Mouse (Mus musculus) embryonic facial prominence, embryonic 14.5 days (tissue): ENCODE measurements around the gene Zfhx2. TPM values are rescaled to one million over a fixed set of nuclear protein-coding genes. Genes with fewer than 3 reads are reported as not detected.

Experiments
- ATAC-seq: fragments of 200-750 bp; cut with Nextera tagmentation; 2 replicates; pipeline ENCODE4 v1.8.0; 2017; ENCODE audit warnings: low read depth, moderate number of reproducible peaks, moderate TSS enrichment
- DNase-seq: peaks from one replicate; pipeline ENCODE4 v3.0.0-alpha.2; 2015; ENCODE audit warnings: low spot score
- H3K27ac ChIP-seq: fragments of 300-500 bp; sonication (generic); replicated peaks from 2 replicates; pipeline ENCODE4 v1.5.1; 2014; ENCODE audit warnings: low read depth, mild to moderate bottlenecking, low read length, moderate library complexity
- H3K27me3 ChIP-seq: fragments of 300-500 bp; sonication (generic); replicated peaks from 2 replicates; pipeline ENCODE4 v1.6.1; 2014; ENCODE audit warnings: low read length; ENCODE audit not compliant: control insufficient read depth, insufficient read depth
- H3K36me3 ChIP-seq: fragments of 300-500 bp; sonication (generic); 2 replicates; pipeline ENCODE4 v1.6.1; 2014; ENCODE audit warnings: low read length, mixed read lengths; ENCODE audit not compliant: control insufficient read depth, insufficient read depth
- H3K4me1 ChIP-seq: fragments of 300-500 bp; sonication (generic); 2 replicates; pipeline ENCODE4 v1.6.1; 2014; ENCODE audit warnings: antibody characterized with exemption, low read length; ENCODE audit not compliant: control insufficient read depth, insufficient read depth
- H3K4me2 ChIP-seq: fragments of 300-500 bp; sonication (generic); 2 replicates; pipeline ENCODE4 v1.6.1; 2014; ENCODE audit warnings: low read depth, mild to moderate bottlenecking, low read length, moderate library complexity, mixed read lengths
- H3K4me3 ChIP-seq: fragments of 300-500 bp; sonication (generic); 2 replicates; pipeline ENCODE4 v1.5.1; 2014; ENCODE audit warnings: low read depth, mild to moderate bottlenecking, low read length
- H3K9ac ChIP-seq: fragments of 300-500 bp; sonication (generic); 2 replicates; pipeline ENCODE4 v1.6.1; 2014; ENCODE audit warnings: low read depth, mild to moderate bottlenecking, low read length, moderate library complexity, mixed read lengths
- H3K9me3 ChIP-seq: fragments of 300-500 bp; sonication (generic); 2 replicates; pipeline ENCODE4 v1.6.1; 2016; ENCODE audit warnings: low read length; ENCODE audit not compliant: control insufficient read depth
- WGBS: fragments of 180-500 bp; shearing (Covaris S2); extraction: QIAGEN DNeasy Blood & Tissue Kit; methylation state at CpG from one replicate; pipeline ENCODE4 v1.1.7; 2014; 5-methylcytosine and 5-hydroxymethylcytosine counted together
- polyA plus RNA-seq: library from polyadenylated mRNA; unstranded; fragments of >200 nt; fragmentation: Nextera tagmentation; extraction: Ambion mirVana; gene quantifications from 2 replicates; pipeline ENCODE4 v1.2.1, GENCODE M21; 2014

Gene Zfhx2
- polyA plus RNA-seq, 1 experiment from 2014 or later: 3.4 TPM

GRCm38 (mm10) chr14:55101592-55101991 lies 9.5 kb upstream of the Zfhx2 start:
- Histone ChIP-seq H3K27ac (no peak overlapping the region), H3K4me1 (peaks cover 15% of the 10 kb centered on the region), H3K4me3 (no peak overlapping the region), H3K9me3 (no peaks in the 10 kb centered on the region), H3K4me2 (no peak overlapping the region), H3K36me3 (peaks cover 17% of the 10 kb centered on the region; the same call in 1 of the 2 replicates), H3K9ac (no peak overlapping the region), H3K27me3 (no peaks in the 10 kb centered on the region)
- WGBS: 45% methylated on average over 4 of the region's 4 CpGs
- DNase-seq: peak; percentile 53
- ATAC-seq: no peak

GRCm38 (mm10) chr14:55098067-55098466 lies 5.9 kb upstream of the Zfhx2 start:
- ATAC-seq (no peak), DNase-seq (peak; percentile 57)
- Histone ChIP-seq H3K27me3 (no peaks in the 10 kb centered on the region), H3K4me3 (no peak overlapping the region), H3K4me2 (no peak overlapping the region), H3K4me1 (peaks cover 13% of the 10 kb centered on the region), H3K27ac (no peak overlapping the region), H3K36me3 (peaks cover 17% of the 10 kb centered on the region; the same call in 1 of the 2 replicates), H3K9ac (no peak overlapping the region), H3K9me3 (no peaks in the 10 kb centered on the region)
- WGBS: 62% methylated on average over 4 of the region's 4 CpGs

- no peak overlapping the region for H3K4me3 ChIP-seq
- H3K4me2 ChIP-seq: no peak overlapping the region
- H3K9me3 ChIP-seq: no peaks in the 10 kb centered on the region
- WGBS: 65% methylated on average over 10 of the region's 10 CpGs
- H3K27ac ChIP-seq: no peak overlapping the region
- no peak overlapping the region for H3K9ac ChIP-seq
- H3K36me3 ChIP-seq: peaks cover 17% of the 10 kb centered on the region; the same call in 1 of the 2 replicates
- H3K4me1 ChIP-seq: peaks cover 13% of the 10 kb centered on the region
- DNase-seq (no peak), ATAC-seq (no peak)
- no peaks in the 10 kb centered on the region for H3K27me3 ChIP-seq
Observed at GRCm38 (mm10) chr14:55097646-55098045, 5.5 kb upstream of the Zfhx2 start.

- WGBS: 52% methylated on average over 9 of the region's 9 CpGs
- Histone ChIP-seq H3K9ac (peak overlapping the region; percentile 40), H3K4me3 (no peak overlapping the region), H3K9me3 (no peaks in the 10 kb centered on the region), H3K27me3 (no peaks in the 10 kb centered on the region), H3K4me1 (peaks cover 13% of the 10 kb centered on the region), H3K27ac (no peak overlapping the region), H3K4me2 (0 out of 2 replicates have a peak overlapping the region, but pooled peaks have one; percentile 10), H3K36me3 (peaks cover 17% of the 10 kb centered on the region; the same call in 1 of the 2 replicates)
- ATAC-seq (no peak), DNase-seq (no peak)
Observed at GRCm38 (mm10) chr14:55096573-55097087, 4.5 kb upstream of the Zfhx2 start.

GRCm38 (mm10) chr14:55095671-55096070 lies 3.5 kb upstream of the Zfhx2 start:
- H3K9ac ChIP-seq: peak overlapping the region; percentile 78
- ATAC-seq: no peak
- H3K4me1 ChIP-seq: peaks cover 20% of the 10 kb centered on the region
- H3K4me3 ChIP-seq: peak overlapping the region; percentile 52
- H3K36me3 ChIP-seq: peaks cover 13% of the 10 kb centered on the region; the same call in 1 of the 2 replicates
- no peak for DNase-seq
- 73% methylated on average over 12 of the region's 12 CpGs for WGBS
- peak overlapping the region; percentile 87 for H3K4me2 ChIP-seq
- H3K27me3 ChIP-seq: no peaks in the 10 kb centered on the region
- no peak overlapping the region for H3K27ac ChIP-seq
- no peaks in the 10 kb centered on the region for H3K9me3 ChIP-seq

- H3K4me2 ChIP-seq: peak overlapping the region; percentile 87
- H3K9ac ChIP-seq: peak overlapping the region; percentile 78
- DNase-seq (no peak), ATAC-seq (no peak)
- no peaks in the 10 kb centered on the region for H3K27me3 ChIP-seq
- H3K9me3 ChIP-seq: no peaks in the 10 kb centered on the region
- H3K36me3 ChIP-seq: 0 out of 2 replicates have a peak, but pooled peaks cover 11% of the 10 kb centered on the region
- 44% methylated on average over 9 of the region's 9 CpGs for WGBS
- peak overlapping the region; percentile 52 for H3K4me3 ChIP-seq
- H3K27ac ChIP-seq: peak overlapping the region; percentile 64
- peaks cover 20% of the 10 kb centered on the region for H3K4me1 ChIP-seq
Observed at GRCm38 (mm10) chr14:55095263-55095662, 3.1 kb upstream of the Zfhx2 start.

- ATAC-seq: peak; percentile 74
- Histone ChIP-seq H3K27ac (peak within 1 kb of the TSS; percentile 64), H3K4me2 (peak within 1 kb of the TSS; percentile 87), H3K9me3 (no peaks in the 10 kb centered on the region), H3K27me3 (no peaks in the 10 kb centered on the region), H3K36me3 (0 out of 2 replicates have a peak, but pooled peaks cover 11% of the 10 kb centered on the region), H3K4me1 (peaks cover 21% of the 10 kb centered on the region), H3K4me3 (peak within 1 kb of the TSS; percentile 52), H3K9ac (peak within 1 kb of the TSS; percentile 78)
- DNase-seq: peak; percentile 85
- under 1% methylated on average over 29 of the region's 30 CpGs for WGBS
Observed at GRCm38 (mm10) chr14:55094704-55095231, 2.6 kb upstream of the Zfhx2 start, which contains the start of gene Thtpa. Gene Thtpa, plus strand, starts transcription at chr14:55094784.

GRCm38 (mm10) chr14:55093927-55094326 lies 1.8 kb upstream of the Zfhx2 start:
- no peak overlapping the region for H3K4me2 ChIP-seq
- no peak overlapping the region for H3K4me3 ChIP-seq
- no peaks in the 10 kb centered on the region for H3K9me3 ChIP-seq
- DNase-seq (no peak), ATAC-seq (no peak)
- 44% methylated on average over 6 of the region's 6 CpGs for WGBS
- no peak overlapping the region for H3K27ac ChIP-seq
- H3K36me3 ChIP-seq: 0 out of 2 replicates have a peak, but pooled peaks cover 11% of the 10 kb centered on the region
- H3K27me3 ChIP-seq: no peaks in the 10 kb centered on the region
- peaks cover 27% of the 10 kb centered on the region for H3K4me1 ChIP-seq
- H3K9ac ChIP-seq: no peak overlapping the region
